Mouse (Mus musculus) cerebellum, adult 11-12 months (tissue): ENCODE measurements around the gene Sipa1l2.

Experiments
- DNase-seq: peaks from one replicate; pipeline ENCODE4 v3.0.0; 2022

The Sipa1l2 gene

GRCm38 (mm10) chr8:125510861-125511668 is 58.5 kb downstream of the Sipa1l2 start:
- DNase-seq, result no peak

GRCm38 (mm10) chr8:125509776-125510175 is 59.8 kb downstream of the Sipa1l2 start:
- no peak for DNase-seq

DNA sequence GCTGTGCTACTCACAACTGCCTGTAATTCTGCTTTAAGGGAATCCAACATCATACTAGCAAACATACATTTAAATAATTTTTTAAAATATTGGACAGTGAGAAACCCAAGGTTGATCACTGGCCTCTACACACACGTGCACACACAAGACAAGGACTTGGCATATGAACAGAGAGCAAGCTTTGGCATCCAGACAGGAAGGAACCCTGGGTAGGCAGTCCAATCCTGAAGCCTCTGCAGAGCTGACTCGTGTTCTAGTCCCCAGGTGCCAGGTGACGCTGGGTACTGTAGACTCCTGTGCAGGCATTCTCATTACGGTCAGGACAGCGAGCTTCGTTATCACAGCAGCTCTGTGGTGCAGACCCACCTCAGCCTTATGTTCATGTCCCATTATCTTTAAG is 60.4 kb downstream of the Sipa1l2 start:
- no peak for DNase-seq

DNA sequence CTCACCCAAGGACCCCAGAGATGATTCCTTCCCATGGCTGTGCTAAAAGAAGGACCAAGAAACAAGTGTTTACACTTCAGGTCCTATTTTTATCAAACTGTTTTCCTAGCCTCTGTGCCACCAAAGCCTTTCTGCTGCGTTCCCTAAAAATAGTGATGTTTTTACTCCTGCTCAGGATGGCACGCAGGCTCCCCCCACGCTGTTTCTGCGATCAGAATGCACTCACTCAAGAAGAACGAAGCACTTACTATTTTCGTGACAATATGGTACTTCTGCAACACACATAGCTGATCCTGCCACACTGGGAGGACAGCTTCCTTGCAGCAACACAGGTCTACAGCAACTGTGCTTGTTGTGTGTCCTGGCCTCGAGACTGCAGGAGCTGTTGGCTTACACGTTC is 62.3 kb downstream of the Sipa1l2 start:
- DNase-seq, result no peak

DNA sequence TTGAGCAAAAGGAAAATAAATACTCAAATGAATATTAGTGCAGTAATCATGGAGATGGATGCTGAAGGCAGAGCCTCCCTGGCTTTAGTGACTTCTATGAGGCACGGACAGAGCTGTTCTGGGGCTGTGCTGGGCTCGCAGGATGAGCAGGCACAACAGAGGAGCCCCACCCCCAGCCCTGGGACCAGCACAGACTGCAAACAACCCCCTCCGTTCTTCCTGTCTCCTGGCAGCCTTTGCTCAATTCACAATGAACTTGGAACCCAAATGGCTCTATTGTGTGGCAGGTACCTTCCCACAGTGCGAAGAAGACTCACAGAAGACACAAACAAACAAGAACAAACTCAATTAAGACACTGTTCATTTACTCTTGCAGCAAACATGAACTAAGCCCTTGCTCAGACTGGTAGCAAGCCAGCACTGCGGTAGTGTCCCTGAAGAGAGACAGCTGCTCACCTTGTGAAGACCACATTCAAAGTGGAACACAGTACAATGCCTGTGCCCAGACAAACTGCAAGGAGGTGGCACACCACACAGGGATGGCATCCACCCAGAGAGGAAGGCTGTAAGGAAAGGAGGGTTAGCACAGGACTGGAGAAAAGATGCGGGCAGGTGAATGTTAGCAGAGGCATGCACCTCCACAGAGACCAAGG is 64.9 kb downstream of the Sipa1l2 start:
- peak; percentile 59 for DNase-seq

DNA sequence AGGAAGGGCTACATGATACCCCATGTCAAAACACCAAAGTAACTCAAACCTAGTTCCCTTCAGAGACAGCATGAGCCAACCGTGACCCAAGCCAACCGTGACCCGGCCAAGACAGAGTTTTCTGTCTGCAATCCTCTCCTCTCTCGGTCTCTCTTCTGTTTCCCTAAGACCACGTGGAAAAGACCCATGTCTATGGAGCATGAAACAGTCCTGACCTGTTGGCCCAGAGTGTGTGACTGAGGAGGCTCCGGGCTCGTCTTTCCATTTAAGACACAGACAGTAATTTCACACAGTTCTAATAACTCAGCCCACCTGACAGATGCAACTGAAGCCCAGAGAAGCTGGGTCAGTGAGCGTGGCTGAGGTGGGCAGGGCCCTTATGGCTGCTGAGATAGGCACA is 65.8 kb downstream of the Sipa1l2 start:
- no peak for DNase-seq

DNA sequence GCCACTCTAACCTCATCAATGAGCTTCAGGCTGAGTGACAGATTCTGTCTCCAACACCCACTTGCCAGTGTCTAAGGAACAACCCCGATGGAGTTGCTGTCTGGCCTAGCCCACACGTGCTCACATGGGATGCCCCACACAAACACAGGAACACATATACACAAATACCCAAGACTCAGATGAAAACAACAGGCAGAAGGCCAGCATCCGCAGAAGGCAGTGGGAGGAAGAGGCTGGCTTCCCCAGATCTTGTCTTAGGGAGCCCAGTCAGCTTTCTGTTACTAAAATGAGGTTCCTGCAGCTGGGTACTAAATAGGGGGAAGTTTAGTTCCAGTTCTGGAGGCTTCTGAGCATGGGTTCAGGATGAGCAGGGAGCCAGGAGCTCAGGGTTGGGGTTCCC is 66.8 kb downstream of the Sipa1l2 start:
- no peak for DNase-seq

- no peak for DNase-seq
Observed at GRCm38 (mm10) chr8:125500005-125500404, 69.6 kb downstream of the Sipa1l2 start.

DNA sequence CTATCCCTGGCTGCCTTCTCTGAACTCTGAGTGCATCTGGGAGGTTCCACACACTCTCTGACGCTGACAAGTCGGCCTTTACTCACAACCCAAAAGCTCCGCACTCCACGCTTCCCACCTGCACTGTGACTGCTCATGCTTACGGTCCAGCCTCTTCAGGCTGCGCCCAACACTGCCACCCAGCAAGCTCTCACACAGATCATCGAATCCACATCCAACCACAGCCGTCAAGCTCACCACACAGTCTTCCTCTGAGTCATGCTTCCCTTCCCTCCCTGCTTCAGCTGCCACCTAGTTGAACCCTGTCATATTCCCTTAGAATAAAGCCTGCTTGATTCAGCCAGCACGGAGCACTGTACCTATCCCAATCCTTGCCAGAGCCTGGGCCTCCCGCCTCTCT is 71.1 kb downstream of the Sipa1l2 start:
- no peak for DNase-seq

GRCm38 (mm10) chr8:125495545-125495944 is 74.1 kb downstream of the Sipa1l2 start:
- DNase-seq, result peak; percentile 35

- no peak for DNase-seq
Observed at GRCm38 (mm10) chr8:125493254-125493815, 76.3 kb downstream of the Sipa1l2 start.

GRCm38 (mm10) chr8:125492416-125492815 is 77.2 kb downstream of the Sipa1l2 start:
- no peak for DNase-seq

- DNase-seq, result no peak
Observed at GRCm38 (mm10) chr8:125488747-125489146, 80.9 kb downstream of the Sipa1l2 start.

GRCm38 (mm10) chr8:125485715-125486114 is 83.9 kb downstream of the Sipa1l2 start:
- no peak for DNase-seq

DNA sequence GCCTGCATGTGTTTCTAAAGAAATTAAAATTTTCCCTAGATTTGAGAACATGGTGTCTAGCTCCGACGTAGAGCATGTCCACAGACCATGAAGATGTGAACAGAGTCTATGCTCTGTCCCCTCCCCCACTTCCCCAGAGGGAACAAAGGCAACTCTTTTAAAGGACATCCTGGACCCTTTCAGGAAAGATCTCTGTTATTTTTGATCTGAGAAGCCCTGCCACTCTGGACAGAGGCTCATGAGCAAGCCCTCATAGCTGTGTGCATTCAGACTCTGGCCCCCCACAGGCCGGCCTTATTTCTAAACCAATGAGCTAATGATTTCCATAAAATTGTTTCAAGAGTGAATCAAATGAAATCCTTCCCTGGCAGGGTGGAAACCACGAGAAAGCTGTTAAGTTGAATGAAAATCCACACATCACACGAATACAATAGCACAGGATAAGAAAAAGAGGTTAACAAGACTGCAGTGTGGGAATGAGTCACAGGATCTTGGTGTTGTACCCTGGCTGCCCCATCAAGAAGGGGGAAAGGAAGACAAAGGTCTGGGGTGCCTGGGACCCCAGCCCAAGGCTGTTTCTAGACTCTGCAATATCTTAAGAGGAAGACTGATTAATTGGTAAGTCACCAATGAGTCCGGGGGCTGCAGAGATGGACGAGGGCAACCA is 84.9 kb downstream of the Sipa1l2 start:
- DNase-seq, result no peak

- DNase-seq, result no peak
Observed at GRCm38 (mm10) chr8:125482491-125483096, 87.0 kb downstream of the Sipa1l2 start.

DNA sequence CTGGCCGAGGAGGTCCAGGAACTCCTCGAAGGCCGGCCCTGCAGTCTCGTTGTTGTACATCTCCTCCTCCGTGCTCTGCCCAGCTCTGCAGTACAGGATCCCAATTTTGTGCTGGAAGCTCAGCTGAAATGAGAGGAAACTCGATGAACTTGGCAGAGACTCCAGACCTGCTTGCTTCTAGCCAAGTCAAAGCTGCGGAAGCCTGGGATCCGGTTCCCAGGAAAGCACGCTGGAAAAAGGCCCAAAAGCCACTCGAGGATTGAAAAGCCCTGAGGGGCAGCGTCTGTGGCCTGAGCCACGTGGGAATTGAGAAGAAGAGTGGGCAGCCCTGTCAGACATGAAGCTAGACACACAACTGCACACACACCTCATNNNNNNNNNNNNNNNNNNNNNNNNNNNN is 94.7 kb downstream of the Sipa1l2 start:
- DNase-seq, result peak; percentile 65

- no peak for DNase-seq
Observed at GRCm38 (mm10) chr8:125471374-125471773, 98.2 kb downstream of the Sipa1l2 start.

DNA sequence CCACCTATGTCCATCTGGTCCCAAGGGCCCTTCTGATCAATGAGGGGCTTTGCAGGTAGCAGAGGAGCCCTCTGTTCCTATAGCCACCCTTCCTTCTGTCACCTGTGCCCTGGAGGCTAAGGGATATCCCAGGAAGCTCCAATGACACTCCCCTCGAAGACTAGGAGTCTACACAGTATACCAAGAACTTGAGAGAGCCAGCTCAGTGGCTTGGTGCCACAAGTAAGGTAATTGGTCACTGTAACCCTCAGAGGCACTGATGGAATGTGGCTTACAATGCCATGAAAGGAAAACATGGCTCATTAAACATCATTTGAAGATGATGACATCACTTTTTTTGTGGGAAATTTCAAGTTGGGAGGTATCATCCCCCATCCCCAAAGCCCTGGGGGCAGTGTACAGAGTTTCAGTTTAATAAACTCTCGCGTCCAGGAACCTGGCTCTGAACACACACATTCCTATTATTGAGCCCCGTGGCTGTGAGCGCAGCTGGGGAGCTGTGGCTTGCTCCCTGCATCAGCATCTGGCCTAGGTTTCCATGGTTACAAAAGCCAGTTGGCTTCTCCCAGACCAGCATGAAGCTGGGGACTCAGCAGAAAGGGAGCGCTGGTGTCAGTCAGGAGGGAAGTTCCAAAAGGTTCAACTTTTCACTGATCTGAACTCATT is 104.3 kb downstream of the Sipa1l2 start:
- DNase-seq, result no peak

DNA sequence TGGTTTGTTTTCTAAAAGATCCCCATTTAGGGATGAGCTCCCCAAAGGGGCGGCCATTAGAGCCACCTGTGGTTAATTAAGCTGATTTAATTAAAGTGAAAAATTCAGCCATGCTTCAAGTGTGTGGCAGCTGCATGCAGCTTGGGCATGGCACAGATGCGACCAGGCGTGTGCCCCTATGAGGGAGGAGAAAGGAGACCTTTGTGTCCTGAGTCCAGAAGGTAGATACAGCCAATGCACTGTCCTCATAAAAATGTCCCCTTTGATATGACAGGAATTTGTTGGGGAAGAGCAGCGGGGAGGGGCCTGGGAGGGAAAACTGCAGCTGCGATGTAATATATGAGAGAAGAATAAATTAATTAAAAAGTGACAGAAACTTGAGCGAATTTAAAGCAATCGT is 106.7 kb downstream of the Sipa1l2 start:
- no peak for DNase-seq

DNA sequence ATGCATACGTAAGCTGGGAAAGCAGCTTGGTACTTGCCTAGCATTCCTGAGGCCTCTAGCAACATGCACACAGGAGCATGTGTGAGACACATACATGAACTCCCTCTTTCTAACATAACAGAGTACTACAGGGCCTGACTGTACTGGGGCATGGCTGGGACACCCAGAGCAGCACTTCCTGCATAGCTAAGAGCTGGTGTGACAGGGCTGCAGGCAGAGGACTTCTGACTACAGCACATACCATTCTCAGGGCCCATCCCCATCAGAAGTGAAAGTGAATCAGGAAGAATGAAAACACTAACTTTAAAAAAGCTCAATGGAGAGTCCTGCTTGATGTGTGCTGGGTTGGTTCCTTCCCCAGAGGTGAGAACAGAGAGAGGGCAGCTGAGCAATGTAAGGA is 108.1 kb downstream of the Sipa1l2 start:
- no peak for DNase-seq

- DNase-seq, result no peak
Observed at GRCm38 (mm10) chr8:125460602-125461001, 109.0 kb downstream of the Sipa1l2 start.

GRCm38 (mm10) chr8:125449048-125449447 is 120.6 kb downstream of the Sipa1l2 start:
- no peak for DNase-seq
